Mouse (Mus musculus): ENCODE results near the gene Frem2.

The Frem2 gene

GRCm38 (mm10) chr3:53555031-53555952, 101.9 kb downstream of the Frem2 start:
- CTCF ChIA-PET: no interaction called here

- CTCF ChIA-PET: no interaction called here
These were observed 104.5 kb downstream of the Frem2 start for GRCm38 (mm10) chr3:53552691-53553090.

- CTCF ChIA-PET: no interaction called here
These were observed 125.1 kb downstream of the Frem2 start for GRCm38 (mm10) chr3:53532091-53532490.

GRCm38 (mm10) chr3:53530305-53530704, 126.8 kb downstream of the Frem2 start:
- CTCF ChIA-PET: no interaction called here

GRCm38 (mm10) chr3:53525737-53526136, 131.4 kb downstream of the Frem2 start:
- CTCF ChIA-PET: no interaction called here

GRCm38 (mm10) chr3:53522794-53523193, 134.4 kb downstream of the Frem2 start:
- CTCF ChIA-PET: no interaction called here

GRCm38 (mm10) chr3:53514221-53515065, 142.7 kb downstream of the Frem2 start:
- CTCF ChIA-PET: no interaction called here

GRCm38 (mm10) chr3:53513096-53513495, 144.1 kb downstream of the Frem2 start:
- CTCF ChIA-PET: no interaction called here

GRCm38 (mm10) chr3:53502428-53502827, 154.7 kb downstream of the Frem2 start:
- CTCF ChIA-PET: no interaction called here

- CTCF ChIA-PET: no interaction called here
These were observed 158.7 kb downstream of the Frem2 start for GRCm38 (mm10) chr3:53498351-53498905.

- CTCF ChIA-PET: no interaction called here
These were observed 168.8 kb downstream of the Frem2 start, which contains the start of gene Stoml3 for GRCm38 (mm10) chr3:53488353-53488752. Gene Stoml3, plus strand, starts transcription at chr3:53488653.

GRCm38 (mm10) chr3:53486996-53487576, 170.1 kb downstream of the Frem2 start:
- CTCF ChIA-PET: no interaction called here

GRCm38 (mm10) chr3:53486561-53486960, 170.6 kb downstream of the Frem2 start:
- CTCF ChIA-PET: no interaction called here

GRCm38 (mm10) chr3:53483414-53484059, 173.6 kb downstream of the Frem2 start:
- CTCF ChIA-PET: interaction anchor here (0.7 kb wide), 1 partner anchor 81 kb away, joined by 10 read pairs; no protein-coding TSS in a partner anchor

GRCm38 (mm10) chr3:53478419-53479046, 178.6 kb downstream of the Frem2 start:
- CTCF ChIA-PET: no interaction called here

GRCm38 (mm10) chr3:53477468-53477867, 179.7 kb downstream of the Frem2 start:
- CTCF ChIA-PET: no interaction called here

- CTCF ChIA-PET: interaction anchor here (0.6 to 1.8 kb wide), 2 partner anchors 15 to 792 kb away, joined by 4 to 6 read pairs; no protein-coding TSS in a partner anchor
These were observed 181.3 kb downstream of the Frem2 start for GRCm38 (mm10) chr3:53475889-53476288.

- CTCF ChIA-PET: no interaction called here
These were observed 183.0 kb downstream of the Frem2 start for GRCm38 (mm10) chr3:53474179-53474578.

- CTCF ChIA-PET: no interaction called here
These were observed 185.1 kb downstream of the Frem2 start for GRCm38 (mm10) chr3:53472061-53472460.

GRCm38 (mm10) chr3:53469650-53470049, 187.5 kb downstream of the Frem2 start:
- CTCF ChIA-PET: interaction anchor here (0.6 to 0.9 kb wide), 3 partner anchors 10 to 1299 kb away, joined by 3 to 8 read pairs (median 3); no protein-coding TSS in a partner anchor

- CTCF ChIA-PET: no interaction called here
These were observed 189.8 kb downstream of the Frem2 start for GRCm38 (mm10) chr3:53467356-53467755.

Measured in spleen, embryonic (tissue).